Mouse (Mus musculus) forebrain, embryonic 15.5 days (tissue): ENCODE measurements around the gene Ctxn1. TPM values are rescaled to one million over a fixed set of nuclear protein-coding genes. Genes with fewer than 3 reads are reported as not detected.

Experiments
- polyA plus RNA-seq: library from polyadenylated mRNA; unstranded; fragments of >200 nt; fragmentation: Nextera tagmentation; extraction: Ambion mirVana; gene quantifications from 2 replicates; pipeline ENCODE4 v1.2.1, GENCODE M21; 2015

Ctxn1 gene
- polyA plus RNA-seq, 1 experiment from 2014 or later: 397 TPM

Other genes with a start within 250 kb of the Ctxn1 start
- 0.22 TPM in 1 of 2 replicates, not detected in the other for gene Cd209f, start 153.4 kb downstream of the Ctxn1 start, polyA plus RNA-seq
- not detected in 2 replicates for gene Cd209g, start 125.2 kb downstream of the Ctxn1 start, polyA plus RNA-seq
- gene Evi5l, start 92.7 kb downstream of the Ctxn1 start, polyA plus RNA-seq: 98.4 and 98.9 TPM in 2 replicates
- 40.5 and 52.5 TPM in 2 replicates for gene Prr36, start 41.8 kb downstream of the Ctxn1 start, polyA plus RNA-seq
- not detected in 2 replicates for gene Lrrc8e, start 32.4 kb downstream of the Ctxn1 start, polyA plus RNA-seq
- gene Map2k7, start 20.5 kb downstream of the Ctxn1 start, polyA plus RNA-seq: 26.3 and 27.5 TPM in 2 replicates
- 0.89 and 1.3 TPM in 2 replicates for gene Gm49320, start 20.4 kb downstream of the Ctxn1 start, polyA plus RNA-seq
- 3.1 and 3.4 TPM in 2 replicates for gene Tgfbr3l, start 11.1 kb downstream of the Ctxn1 start, polyA plus RNA-seq
- 73.5 and 74.7 TPM in 2 replicates for gene Snapc2, start 6.2 kb downstream of the Ctxn1 start, polyA plus RNA-seq
- gene Timm44, start 16.6 kb upstream of the Ctxn1 start, polyA plus RNA-seq: 42.6 and 43.3 TPM in 2 replicates
- gene Ccl25, start 65.9 kb upstream of the Ctxn1 start, polyA plus RNA-seq: 21.7 and 22.6 TPM in 2 replicates
- 149 and 159 TPM in 2 replicates for gene Elavl1, start 66.1 kb upstream of the Ctxn1 start, polyA plus RNA-seq
- gene Cers4, start 233.8 kb upstream of the Ctxn1 start, polyA plus RNA-seq: 34.4 and 42.3 TPM in 2 replicates